Mouse (Mus musculus): ENCODE results near the gene B4galt3. TPM values are rescaled to one million over a fixed set of nuclear protein-coding genes. Genes with fewer than 3 reads are reported as not detected.
A peak's percentile ranks its signal among the peaks of the same experiment; 100 is the strongest.

Gene B4galt3
- polyA plus RNA-seq, 1 experiment from 2014 or later: 66.3 TPM

- 93% methylated on average over 14 of the region's 14 CpGs for WGBS
- peaks cover 12% of the 10 kb centered on the region for H3K36me3 ChIP-seq (ENCODE audit: control insufficient read depth, insufficient read depth, low read length)
- DNase-seq (ENCODE audit: low spot score): no peak
- H3K9me3 ChIP-seq (ENCODE audit: control insufficient read depth, low read length): no peaks in the 10 kb centered on the region
- peaks cover 7% of the 10 kb centered on the region for H3K4me1 ChIP-seq (replicated peaks; ENCODE audit: control insufficient read depth, insufficient read depth, low read length)
- no peak overlapping the region for H3K4me3 ChIP-seq (ENCODE audit: low read depth, low read length)
- no peak overlapping the region for H3K9ac ChIP-seq (ENCODE audit: low read depth, low read length)
- H3K27ac ChIP-seq (ENCODE audit: low read depth, low read length): no peak overlapping the region
- H3K4me2 ChIP-seq (replicated peaks; ENCODE audit: low read depth, low read length): no peak overlapping the region
- ATAC-seq (ENCODE audit: low FRiP score): no peak
- no peaks in the 10 kb centered on the region for H3K27me3 ChIP-seq (ENCODE audit: control insufficient read depth, insufficient read depth, low read length)
These were observed 6.1 kb downstream of the B4galt3 start for GRCm38 (mm10) chr1:171276110-171276748.

GRCm38 (mm10) chr1:171277736-171278135 is 7.6 kb downstream of the B4galt3 start:
- Histone ChIP-seq H3K4me2 (replicated peaks; ENCODE audit: low read depth, low read length) (no peak overlapping the region), H3K9ac (ENCODE audit: low read depth, low read length) (no peak overlapping the region), H3K27ac (ENCODE audit: low read depth, low read length) (no peak overlapping the region), H3K4me1 (replicated peaks; ENCODE audit: control insufficient read depth, insufficient read depth, low read length) (peaks cover 7% of the 10 kb centered on the region), H3K27me3 (ENCODE audit: control insufficient read depth, insufficient read depth, low read length) (no peaks in the 10 kb centered on the region), H3K9me3 (ENCODE audit: control insufficient read depth, low read length) (no peaks in the 10 kb centered on the region), H3K36me3 (ENCODE audit: control insufficient read depth, insufficient read depth, low read length) (peaks cover 12% of the 10 kb centered on the region), H3K4me3 (ENCODE audit: low read depth, low read length) (no peak overlapping the region)
- ATAC-seq (ENCODE audit: low FRiP score): no peak
- DNase-seq (ENCODE audit: low spot score): no peak
- 85% methylated on average over 10 of the region's 10 CpGs for WGBS

GRCm38 (mm10) chr1:171278436-171278835 is 8.3 kb downstream of the B4galt3 start:
- Histone ChIP-seq H3K9ac (ENCODE audit: low read depth, low read length) (no peak overlapping the region), H3K36me3 (ENCODE audit: control insufficient read depth, insufficient read depth, low read length) (peaks cover 12% of the 10 kb centered on the region), H3K27me3 (ENCODE audit: control insufficient read depth, insufficient read depth, low read length) (no peaks in the 10 kb centered on the region), H3K9me3 (ENCODE audit: control insufficient read depth, low read length) (no peaks in the 10 kb centered on the region), H3K4me2 (replicated peaks; ENCODE audit: low read depth, low read length) (no peak overlapping the region), H3K27ac (ENCODE audit: low read depth, low read length) (no peak overlapping the region), H3K4me3 (ENCODE audit: low read depth, low read length) (no peak overlapping the region), H3K4me1 (replicated peaks; ENCODE audit: control insufficient read depth, insufficient read depth, low read length) (peaks cover 7% of the 10 kb centered on the region)
- WGBS: 91% methylated on average over 8 of the region's 8 CpGs
- no peak for ATAC-seq (ENCODE audit: low FRiP score)
- no peak for DNase-seq (ENCODE audit: low spot score)

- Histone ChIP-seq H3K4me1 (replicated peaks; ENCODE audit: control insufficient read depth, insufficient read depth, low read length) (peaks cover 7% of the 10 kb centered on the region), H3K9ac (ENCODE audit: low read depth, low read length) (no peak overlapping the region), H3K9me3 (ENCODE audit: control insufficient read depth, low read length) (no peaks in the 10 kb centered on the region), H3K4me3 (ENCODE audit: low read depth, low read length) (no peak overlapping the region), H3K36me3 (ENCODE audit: control insufficient read depth, insufficient read depth, low read length) (peaks cover 9% of the 10 kb centered on the region), H3K4me2 (replicated peaks; ENCODE audit: low read depth, low read length) (no peak overlapping the region), H3K27ac (ENCODE audit: low read depth, low read length) (no peak overlapping the region), H3K27me3 (ENCODE audit: control insufficient read depth, insufficient read depth, low read length) (no peaks in the 10 kb centered on the region)
- DNase-seq (ENCODE audit: low spot score): no peak
- ATAC-seq (ENCODE audit: low FRiP score): no peak
- WGBS: 86% methylated on average over 14 of the region's 14 CpGs
These were observed 9.0 kb downstream of the B4galt3 start for GRCm38 (mm10) chr1:171279012-171279705.

DNA sequence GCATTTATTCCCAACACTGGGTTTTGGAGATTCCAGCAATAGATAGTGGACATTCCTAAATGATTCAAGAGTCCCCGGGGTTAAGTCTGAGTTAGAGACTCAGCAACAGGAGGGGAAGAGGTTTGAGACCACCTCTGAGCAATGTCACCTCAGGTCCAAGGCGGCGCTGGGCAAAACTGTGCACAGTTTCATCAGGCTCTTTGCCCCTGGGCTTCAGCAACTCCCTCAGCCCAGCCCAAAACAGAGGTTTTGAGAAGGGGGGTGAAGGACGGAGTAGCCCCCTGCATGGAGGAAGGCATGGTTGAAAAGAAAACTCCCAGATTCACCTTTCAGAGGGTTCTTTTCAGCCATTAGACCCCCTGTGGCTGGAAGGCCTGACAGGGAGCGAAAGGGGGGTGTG is 9.6 kb downstream of the B4galt3 start:
- DNase-seq (ENCODE audit: low spot score): no peak
- Histone ChIP-seq H3K27me3 (ENCODE audit: control insufficient read depth, insufficient read depth, low read length) (no peaks in the 10 kb centered on the region), H3K4me2 (replicated peaks; ENCODE audit: low read depth, low read length) (peak overlapping the region; percentile 82), H3K36me3 (ENCODE audit: control insufficient read depth, insufficient read depth, low read length) (peaks cover 6% of the 10 kb centered on the region; the same call in 1 of the 2 replicates), H3K27ac (ENCODE audit: low read depth, low read length) (no peak overlapping the region), H3K9me3 (ENCODE audit: control insufficient read depth, low read length) (no peaks in the 10 kb centered on the region), H3K4me1 (replicated peaks; ENCODE audit: control insufficient read depth, insufficient read depth, low read length) (peaks cover 7% of the 10 kb centered on the region), H3K4me3 (ENCODE audit: low read depth, low read length) (peak overlapping the region; percentile 66), H3K9ac (ENCODE audit: low read depth, low read length) (peak overlapping the region; percentile 68; the same call in 1 of the 2 replicates)
- 63% methylated on average over 5 of the region's 5 CpGs for WGBS
- no peak for ATAC-seq (ENCODE audit: low FRiP score)

DNA sequence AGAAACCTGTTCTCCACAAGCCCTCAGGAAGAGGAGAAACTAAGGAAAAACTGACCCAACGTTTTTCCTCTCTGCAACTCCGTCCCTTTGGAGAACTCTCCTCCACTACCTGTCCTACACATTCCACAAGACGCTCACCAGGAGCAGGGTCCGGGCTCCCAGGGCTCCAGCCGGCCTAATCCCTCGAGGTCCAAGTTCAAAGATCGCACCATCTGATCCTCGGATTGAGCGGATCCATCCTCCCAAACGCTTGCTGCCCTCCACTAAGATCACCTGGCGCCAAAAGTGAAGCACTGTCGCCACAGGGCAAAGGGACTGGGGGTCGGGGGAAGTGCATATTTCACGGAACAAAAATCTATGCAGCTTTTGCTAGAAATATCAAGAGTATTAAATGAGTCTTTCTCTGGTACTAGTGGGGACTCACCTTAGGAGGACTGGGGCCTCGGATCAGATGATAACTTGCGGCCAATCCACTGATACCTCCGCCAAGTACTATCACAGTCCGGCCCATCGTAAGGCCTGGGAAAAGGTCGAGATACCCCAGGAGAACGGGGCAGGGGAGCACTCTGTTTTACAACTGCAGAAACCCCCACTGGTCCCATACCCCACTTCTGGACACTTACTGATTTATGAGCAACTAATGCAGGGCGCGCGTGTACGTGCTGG is 10.3 kb downstream of the B4galt3 start:
- 2% methylated on average over 25 of the region's 25 CpGs for WGBS
- Histone ChIP-seq H3K27ac (ENCODE audit: low read depth, low read length) (0 out of 2 replicates have a peak overlapping the region, but pooled peaks have one; percentile 7), H3K36me3 (ENCODE audit: control insufficient read depth, insufficient read depth, low read length) (peaks cover 6% of the 10 kb centered on the region; the same call in 1 of the 2 replicates), H3K4me3 (ENCODE audit: low read depth, low read length) (peak overlapping the region; percentile 66), H3K9ac (ENCODE audit: low read depth, low read length) (peak overlapping the region; percentile 68), H3K4me1 (replicated peaks; ENCODE audit: control insufficient read depth, insufficient read depth, low read length) (peaks cover 7% of the 10 kb centered on the region), H3K4me2 (replicated peaks; ENCODE audit: low read depth, low read length) (peak overlapping the region; percentile 82), H3K9me3 (ENCODE audit: control insufficient read depth, low read length) (no peaks in the 10 kb centered on the region), H3K27me3 (ENCODE audit: control insufficient read depth, insufficient read depth, low read length) (no peaks in the 10 kb centered on the region)
- ATAC-seq (ENCODE audit: low FRiP score) (peak; percentile 18; the same call in 1 of the 2 replicates), DNase-seq (ENCODE audit: low spot score) (no peak)

DNA sequence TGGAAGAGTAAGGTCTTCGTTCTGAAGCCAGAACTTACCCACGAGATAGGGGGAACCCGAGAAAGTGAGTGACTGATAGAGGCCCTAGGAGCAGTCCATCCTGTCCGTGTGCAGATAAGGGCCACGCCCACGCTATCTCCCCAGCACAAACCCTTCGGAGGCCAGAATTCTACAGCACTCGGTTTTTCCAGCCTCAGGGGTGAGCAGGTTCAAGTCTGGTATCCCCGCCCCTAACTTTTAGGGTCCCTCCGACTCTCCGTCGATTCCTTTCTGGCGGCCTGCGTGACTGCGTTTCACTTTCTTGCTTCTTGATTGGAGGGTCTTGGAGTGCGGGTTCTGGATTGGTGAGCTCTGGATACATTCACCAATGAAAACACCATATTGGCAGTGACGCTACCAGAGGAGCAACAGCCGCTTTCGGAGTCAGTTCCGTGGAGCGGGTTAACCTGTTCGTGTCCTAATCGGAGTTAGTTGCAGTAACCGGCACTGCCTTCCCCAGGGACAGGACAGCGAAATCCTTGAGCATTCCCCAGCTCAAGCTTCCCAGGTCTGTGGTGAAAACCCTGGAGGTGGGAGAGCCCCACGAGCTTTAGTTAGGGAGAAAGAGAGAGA is 10.9 kb downstream of the B4galt3 start, which contains the start of gene Ppox:
Gene Ppox, minus strand, starts transcription at position 271 of the 612 bp plus-strand sequence.
- no peaks in the 10 kb centered on the region for H3K9me3 ChIP-seq (ENCODE audit: control insufficient read depth, low read length)
- H3K4me1 ChIP-seq (replicated peaks; ENCODE audit: control insufficient read depth, insufficient read depth, low read length): peaks cover 7% of the 10 kb centered on the region
- H3K4me2 ChIP-seq (replicated peaks; ENCODE audit: low read depth, low read length): peak within 1 kb of the TSS; percentile 82
- H3K4me3 ChIP-seq (ENCODE audit: low read depth, low read length): peak within 1 kb of the TSS; percentile 66
- H3K9ac ChIP-seq (ENCODE audit: low read depth, low read length): peak within 1 kb of the TSS; percentile 68
- peak within 1 kb of the TSS; percentile 58 for H3K27ac ChIP-seq (ENCODE audit: low read depth, low read length)
- peaks cover 8% of the 10 kb centered on the region; the same call in 1 of the 2 replicates for H3K36me3 ChIP-seq (ENCODE audit: control insufficient read depth, insufficient read depth, low read length)
- ATAC-seq (ENCODE audit: low FRiP score): peak; percentile 98
- H3K27me3 ChIP-seq (ENCODE audit: control insufficient read depth, insufficient read depth, low read length): no peaks in the 10 kb centered on the region
- under 1% methylated on average over 26 of the region's 26 CpGs for WGBS
- peak; percentile 86 for DNase-seq (ENCODE audit: low spot score)

DNA sequence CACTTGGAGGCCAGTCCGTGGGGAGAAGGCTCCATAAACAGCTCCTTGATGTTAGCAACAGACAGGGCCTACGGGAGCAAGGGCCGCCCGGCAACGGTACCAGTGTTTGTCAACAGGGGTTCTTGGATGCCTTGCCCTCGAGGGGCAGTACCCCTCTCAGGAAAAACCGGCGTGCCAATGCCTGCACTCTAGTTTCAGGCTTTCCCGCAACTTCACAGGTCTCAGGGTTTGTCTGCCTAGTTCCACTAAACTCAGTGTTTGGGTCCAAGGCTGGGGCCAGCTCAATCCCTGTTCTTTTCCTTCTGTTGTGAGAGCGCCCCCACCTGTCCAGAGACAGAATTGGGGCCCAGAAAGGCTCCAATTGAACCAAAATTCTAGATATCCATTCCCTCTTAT is 11.4 kb downstream of the B4galt3 start:
- H3K36me3 ChIP-seq (ENCODE audit: control insufficient read depth, insufficient read depth, low read length): peaks cover 8% of the 10 kb centered on the region; the same call in 1 of the 2 replicates
- H3K4me3 ChIP-seq (ENCODE audit: low read depth, low read length): peak overlapping the region; percentile 66
- DNase-seq (ENCODE audit: low spot score) (peak; percentile 86), ATAC-seq (ENCODE audit: low FRiP score) (peak; percentile 62)
- H3K9me3 ChIP-seq (ENCODE audit: control insufficient read depth, low read length): no peaks in the 10 kb centered on the region
- H3K27me3 ChIP-seq (ENCODE audit: control insufficient read depth, insufficient read depth, low read length): no peaks in the 10 kb centered on the region
- peak overlapping the region; percentile 58 for H3K27ac ChIP-seq (ENCODE audit: low read depth, low read length)
- WGBS: under 1% methylated on average over 10 of the region's 10 CpGs
- peak overlapping the region; percentile 50 for H3K9ac ChIP-seq (ENCODE audit: low read depth, low read length)
- H3K4me1 ChIP-seq (replicated peaks; ENCODE audit: control insufficient read depth, insufficient read depth, low read length): peaks cover 9% of the 10 kb centered on the region
- peak overlapping the region; percentile 66 for H3K4me2 ChIP-seq (replicated peaks; ENCODE audit: low read depth, low read length)
